Mouse (Mus musculus) bone marrow macrophage, adult 2 months (primary cell): Measurements from ENCODE around the gene Ephx1.

Experiments
- CTCF ChIP-seq: IDR thresholded peaks from 2 replicates; pipeline ENCODE4 v1.5.1; 2012; ENCODE audit warnings: low read depth, mild to moderate bottlenecking, low read length, moderate library complexity
- POLR2A ChIP-seq: IDR thresholded peaks from 2 replicates; pipeline ENCODE4 v1.6.1; 2012; ENCODE audit warnings: mild to moderate bottlenecking, low read depth, low read length, borderline replicate concordance

DNA sequence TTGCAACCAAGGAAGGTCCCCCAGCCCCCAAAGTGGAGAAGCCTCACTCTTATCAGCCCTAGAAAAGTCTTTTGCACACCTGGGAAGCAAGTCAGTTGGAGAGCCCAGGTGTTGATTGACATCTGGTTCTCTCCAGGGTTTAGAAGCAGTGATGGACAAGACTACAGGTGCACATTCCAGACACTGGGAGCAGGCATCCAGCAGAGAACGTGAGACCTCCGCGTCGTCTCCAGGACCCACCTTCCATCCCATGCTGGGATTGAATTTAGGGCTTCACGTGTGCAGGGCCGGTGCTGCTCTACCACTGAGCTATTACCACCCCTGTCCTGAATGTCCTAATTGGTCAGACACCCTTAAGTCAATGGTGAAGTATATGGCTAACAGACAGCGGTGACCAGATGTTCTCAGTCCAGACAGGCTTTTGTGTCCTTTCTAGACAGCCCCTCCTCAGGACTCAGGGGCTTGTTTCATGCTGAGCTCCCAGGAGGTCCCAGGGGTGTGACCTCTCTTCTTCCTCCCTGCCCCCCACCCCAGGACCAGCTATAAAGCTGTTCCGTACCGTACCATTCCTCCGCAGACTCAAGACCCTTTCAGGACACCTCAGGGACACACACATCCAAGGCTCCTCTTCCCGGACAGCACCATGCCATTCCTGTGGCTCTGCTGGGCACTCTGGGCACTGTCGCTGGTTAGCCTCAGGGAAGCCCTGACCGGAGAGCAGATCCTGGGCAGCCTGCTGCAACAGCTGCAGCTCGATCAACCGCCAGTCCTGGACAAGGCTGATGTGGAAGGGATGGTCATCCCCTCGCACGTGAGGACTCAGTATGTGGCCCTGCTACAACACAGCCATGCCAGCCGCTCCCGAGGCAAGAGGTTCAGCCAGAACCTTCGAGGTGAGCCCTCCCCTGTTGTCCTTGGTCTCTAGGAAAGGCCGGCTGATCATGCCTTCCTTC, 86.0 kb downstream of the Ephx1 start, which contains the start of gene Lefty1:
- TF ChIP-seq POLR2A (no peak), CTCF (no peak)
